Comparison of ENCODE assay signal across 13 mouse cellular contexts in genomic region chr8:102931342-102931835, GRCm38 (mm10).
DNase-seq lines count a peak whose midpoint lies in the region; ATAC-seq lines count a peak whose summit lies in the region.
"Had no signal": no experiment of that assay in that cellular context is flagged by ENCODE, and none has a peak within 500 bp of the region (broad histone marks: within the 10 kb centered on the region; RNA-seq: fewer than 3 reads in every experiment).

No protein-coding gene starts in this region.

- no peaks in the 10 kb centered on the region for H3K9me3 ChIP-seq in forebrain, embryonic 10.5 days
- no peaks in the 10 kb centered on the region for H3K9me3 ChIP-seq in hindbrain, embryonic 14.5 days (ENCODE audit: control insufficient read depth, low read length)
- H3K9me3 ChIP-seq in midbrain, embryonic 14.5 days (ENCODE audit: control insufficient read depth, low read length), result no peaks in the 10 kb centered on the region
- H3K9me3 ChIP-seq: limb, embryonic 15.5 days had no signal

- H3K9ac ChIP-seq in hindbrain, embryonic 14.5 days, result no peak overlapping the region
- H3K9ac ChIP-seq in midbrain, embryonic 14.5 days (replicated peaks; ENCODE audit: low read length), result no peak overlapping the region
- H3K9ac ChIP-seq: limb, embryonic 15.5 days had no signal

- DNase-seq in embryo, embryonic 10 days (ENCODE audit: low spot score), result peak; percentile 22
- no peak for DNase-seq in embryo, embryonic 9.5 days (ENCODE audit: extremely low spot score)
- no peak for DNase-seq in forebrain, embryonic 10.5 days (ENCODE audit: extremely low spot score, low spot score)
- no peak for DNase-seq in hindbrain, embryonic 14.5 days (ENCODE audit: low spot score)
- DNase-seq in midbrain, embryonic 14.5 days, result peak; percentile 58
- no peak for DNase-seq in cerebellum, adult 8-10 months
- no peak for DNase-seq in right cerebral cortex, postnatal 14 days
- DNase-seq in gastrocnemius, postnatal 25 days, result no peak
- DNase-seq: adrenal gland, postnatal 25 days; cerebellum, adult 9-10 months; gastrocnemius, postnatal 10 days had no signal

- no peaks in the 10 kb centered on the region for H3K27me3 ChIP-seq in forebrain, embryonic 10.5 days (ENCODE audit: poor library complexity, severe bottlenecking)
- H3K27me3 ChIP-seq in hindbrain, embryonic 14.5 days (ENCODE audit: control insufficient read depth, insufficient read depth, low read length), result no peaks in the 10 kb centered on the region
- no peaks in the 10 kb centered on the region for H3K27me3 ChIP-seq in midbrain, embryonic 14.5 days (ENCODE audit: control insufficient read depth, insufficient read depth, low read length)
- H3K27me3 ChIP-seq: limb, embryonic 15.5 days had no signal

- H3K4me2 ChIP-seq in hindbrain, embryonic 14.5 days (replicated peaks), result no peak overlapping the region
- H3K4me2 ChIP-seq in midbrain, embryonic 14.5 days (ENCODE audit: low read length), result no peak overlapping the region
- H3K4me2 ChIP-seq: limb, embryonic 15.5 days had no signal

- 0 out of 2 replicates have a peak overlapping the region, but pooled peaks have one; percentile 6 for H3K27ac ChIP-seq in forebrain, embryonic 10.5 days
- H3K27ac ChIP-seq in hindbrain, embryonic 14.5 days, result peak overlapping the region; percentile 22; the same call in 1 of the 2 replicates
- 0 out of 2 replicates have a peak overlapping the region, but pooled peaks have one; percentile 45 for H3K27ac ChIP-seq in midbrain, embryonic 14.5 days (replicated peaks; ENCODE audit: low read depth, low read length)
- H3K27ac ChIP-seq: limb, embryonic 15.5 days had no signal

- peak; percentile 65; the same call in 1 of the 2 replicates for ATAC-seq in hindbrain, embryonic 14.5 days (ENCODE audit: low FRiP score)
- peak; percentile 43; the same call in 1 of the 2 replicates for ATAC-seq in midbrain, embryonic 14.5 days (ENCODE audit: low FRiP score, low TSS enrichment)
- ATAC-seq: intestine, postnatal 0 days had no signal

- H3K4me3 ChIP-seq in forebrain, embryonic 10.5 days, result no peak overlapping the region
- no peak overlapping the region for H3K4me3 ChIP-seq in hindbrain, embryonic 14.5 days (replicated peaks; ENCODE audit: low read length)
- no peak overlapping the region for H3K4me3 ChIP-seq in midbrain, embryonic 14.5 days (replicated peaks; ENCODE audit: low read depth, low read length)
- H3K4me3 ChIP-seq: limb, embryonic 15.5 days had no signal

- WGBS in forebrain, embryonic 10.5 days, result 17% methylated on average over 3 of the region's 3 CpGs
- WGBS in hindbrain, embryonic 14.5 days, result 18% methylated on average over 3 of the region's 3 CpGs
- 10% methylated on average over 3 of the region's 3 CpGs for WGBS in midbrain, embryonic 14.5 days

- H3K4me1 ChIP-seq in forebrain, embryonic 10.5 days, result peaks cover 16% of the 10 kb centered on the region
- H3K4me1 ChIP-seq in hindbrain, embryonic 14.5 days (replicated peaks; ENCODE audit: control insufficient read depth, insufficient read depth, low read length), result peaks cover 7% of the 10 kb centered on the region; the same call in 1 of the 2 replicates
- no peaks in the 10 kb centered on the region for H3K4me1 ChIP-seq in midbrain, embryonic 14.5 days (ENCODE audit: control insufficient read depth, insufficient read depth, low read length)

- no peaks in the 10 kb centered on the region for H3K36me3 ChIP-seq in forebrain, embryonic 10.5 days (replicated peaks)
- H3K36me3 ChIP-seq in hindbrain, embryonic 14.5 days (replicated peaks; ENCODE audit: control insufficient read depth, insufficient read depth), result no peaks in the 10 kb centered on the region
- no peaks in the 10 kb centered on the region for H3K36me3 ChIP-seq in midbrain, embryonic 14.5 days (ENCODE audit: control insufficient read depth, insufficient read depth, low read length)
- H3K36me3 ChIP-seq: limb, embryonic 15.5 days had no signal

Comparison
In these comparisons a context has a peak if more than half of its experiments do, and no peak if none do; other contexts are left out.
1. DNase-seq: peak in embryo, embryonic 10 days (single experiment) and midbrain, embryonic 14.5 days (single experiment); none in embryo, embryonic 9.5 days (single experiment), forebrain, embryonic 10.5 days (single experiment), hindbrain, embryonic 14.5 days (single experiment), cerebellum, adult 8-10 months (single experiment), right cerebral cortex, postnatal 14 days (single experiment) and gastrocnemius, postnatal 25 days (single experiment).
2. Peak in every context shown above with its lines, with median percentiles within 50 percentile points of each other: H3K27ac ChIP-seq.